ENCODE assay signal across 31 mouse cellular contexts in the genomic region with DNA sequence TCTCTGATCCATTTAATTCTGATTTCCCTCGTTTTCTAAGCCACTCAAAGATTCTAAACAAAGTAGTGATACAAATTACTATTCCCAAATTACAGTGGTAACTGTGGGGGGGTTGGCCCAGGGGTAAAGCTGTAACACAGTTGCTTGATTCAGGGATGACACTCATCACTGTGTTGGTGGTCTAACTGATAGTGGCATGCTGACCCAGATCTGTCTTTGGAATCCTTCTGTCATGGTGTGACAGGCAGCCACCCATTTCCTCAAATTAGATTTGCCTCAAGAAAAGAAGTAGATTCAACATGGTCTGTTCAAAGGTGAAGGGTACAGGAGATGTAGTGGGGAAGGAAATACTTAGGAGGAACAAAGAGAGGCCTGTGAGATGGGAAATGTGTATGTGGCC.
"Had no signal": no experiment of that assay in that cellular context is flagged by ENCODE, and none has a peak within 500 bp of the region (broad histone marks: within the 10 kb centered on the region; RNA-seq: fewer than 3 reads in every experiment).

No protein-coding gene starts in this region.

- DNase-seq: left cerebral cortex, postnatal 4 days; liver; liver, embryonic 13.5 days; liver, postnatal 0 days; lung, adult 18-20 months; lung, adult 2 months; lung, embryonic 14.5 days; lung, postnatal 10 days; lung, postnatal 14 days; lung, postnatal 36 days; lung, postnatal 4 days; midbrain, embryonic 14.5 days had no signal

- H3K9ac ChIP-seq: limb, embryonic 12.5 days; limb, embryonic 13.5 days; limb, embryonic 15.5 days; liver, embryonic 13.5 days; liver, embryonic 14.5 days; liver, embryonic 15.5 days; liver, postnatal 0 days; lung, embryonic 14.5 days; lung, embryonic 15.5 days; midbrain, embryonic 12.5 days; midbrain, embryonic 13.5 days; midbrain, embryonic 15.5 days had no signal

- H3K4me2 ChIP-seq: limb, embryonic 12.5 days; limb, embryonic 13.5 days; limb, embryonic 15.5 days; liver, embryonic 11.5 days; liver, embryonic 13.5 days; liver, embryonic 15.5 days; lung, embryonic 14.5 days; lung, embryonic 15.5 days; midbrain, embryonic 11.5 days; midbrain, embryonic 12.5 days; midbrain, embryonic 13.5 days; midbrain, embryonic 15.5 days had no signal

- H3K36me3 ChIP-seq: limb, embryonic 10.5 days; limb, embryonic 12.5 days; limb, embryonic 13.5 days; limb, embryonic 15.5 days; liver, embryonic 13.5 days; liver, embryonic 15.5 days; lung, embryonic 15.5 days; midbrain, embryonic 10.5 days; midbrain, embryonic 12.5 days; midbrain, embryonic 13.5 days; midbrain, embryonic 15.5 days had no signal

- H3K4me1 ChIP-seq: limb, embryonic 10.5 days; limb, embryonic 12.5 days; limb, embryonic 13.5 days; limb, embryonic 15.5 days; liver, embryonic 13.5 days; liver, embryonic 15.5 days; lung, embryonic 15.5 days; megakaryocyte, embryonic 14.5 days; midbrain, embryonic 15.5 days had no signal

- H3K27ac ChIP-seq: left cerebral cortex, adult 2 months; limb, embryonic 10.5 days; limb, embryonic 12.5 days; limb, embryonic 13.5 days; limb, embryonic 15.5 days; liver, embryonic 13.5 days; liver, embryonic 14.5 days; liver, embryonic 15.5 days; lung, embryonic 15.5 days; macrophage; midbrain, embryonic 10.5 days; midbrain, embryonic 12.5 days; midbrain, embryonic 13.5 days; midbrain, embryonic 15.5 days had no signal

- H3K9me3 ChIP-seq: limb, embryonic 10.5 days; limb, embryonic 12.5 days; limb, embryonic 15.5 days; liver, embryonic 13.5 days; liver, embryonic 15.5 days; lung, embryonic 15.5 days; midbrain, embryonic 12.5 days; midbrain, embryonic 15.5 days had no signal

- H3K27me3 ChIP-seq: limb, embryonic 12.5 days; limb, embryonic 13.5 days; limb, embryonic 15.5 days; liver, embryonic 13.5 days; liver, embryonic 15.5 days; lung, embryonic 15.5 days; megakaryocyte, embryonic 14.5 days; midbrain, embryonic 12.5 days; midbrain, embryonic 13.5 days; midbrain, embryonic 15.5 days had no signal

- H3K4me3 ChIP-seq: left cerebral cortex, adult 2 months; limb, embryonic 10.5 days; limb, embryonic 12.5 days; limb, embryonic 13.5 days; limb, embryonic 15.5 days; liver, embryonic 13.5 days; liver, embryonic 15.5 days; lung, embryonic 15.5 days; megakaryocyte, embryonic 14.5 days; midbrain, embryonic 10.5 days; midbrain, embryonic 12.5 days; midbrain, embryonic 13.5 days; midbrain, embryonic 15.5 days; myocyte had no signal

- ATAC-seq: liver, postnatal 0 days; lung, postnatal 0 days; midbrain, embryonic 13.5 days; midbrain, embryonic 15.5 days; midbrain, embryonic 16.5 days had no signal
